Mouse (Mus musculus): ENCODE measurements around the gene Ajm1. TPM values are rescaled to one million over a fixed set of nuclear protein-coding genes. Genes with fewer than 3 reads are reported as not detected.
"Not testable (repeated sequence)": the region's sequence is repeated elsewhere in the genome, so short reads cannot be mapped to it uniquely, and the experiment has no call there.

Gene Ajm1
- polyA plus RNA-seq, 1 experiment from 2014 or later: 0.08 TPM

DNA sequence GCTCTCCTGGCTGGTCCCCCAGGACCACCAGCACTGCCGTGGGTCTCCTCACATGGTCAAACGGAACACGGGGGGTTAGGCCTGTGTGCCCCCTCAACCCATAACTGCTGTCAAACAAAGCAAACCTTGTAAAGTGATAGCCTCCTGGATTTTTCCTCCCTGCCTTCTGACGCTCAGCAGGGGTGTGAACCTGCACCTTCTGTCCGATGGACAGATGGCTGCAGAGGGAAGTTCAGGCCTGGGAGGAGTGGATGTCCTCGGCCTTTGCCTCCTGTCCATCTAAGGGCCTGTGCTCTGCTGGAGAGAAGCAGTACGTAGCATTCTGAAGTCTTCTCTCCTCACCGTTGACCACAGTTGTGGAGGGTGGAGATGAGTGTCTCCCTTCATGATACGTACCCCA is 19.6 kb downstream of the Ajm1 start:
- H3K4me3 ChIP-seq (replicated peaks): no peak overlapping the region
- H3K9me3 ChIP-seq: no peaks in the 10 kb centered on the region
- peaks cover 14% of the 10 kb centered on the region for H3K4me1 ChIP-seq (replicated peaks)
- no peak overlapping the region for H3K27ac ChIP-seq
- peaks cover 75% of the 10 kb centered on the region for H3K36me3 ChIP-seq
- no peaks in the 10 kb centered on the region for H3K27me3 ChIP-seq
- H3K4me2 ChIP-seq: no peak overlapping the region
- no peak overlapping the region for H3K9ac ChIP-seq (replicated peaks)
- no peak for ATAC-seq (ENCODE audit: insufficient number of reproducible peaks, insufficient read depth, low FRiP score, low TSS enrichment, low read depth)
- WGBS: 82% methylated on average over 9 of the region's 9 CpGs

DNA sequence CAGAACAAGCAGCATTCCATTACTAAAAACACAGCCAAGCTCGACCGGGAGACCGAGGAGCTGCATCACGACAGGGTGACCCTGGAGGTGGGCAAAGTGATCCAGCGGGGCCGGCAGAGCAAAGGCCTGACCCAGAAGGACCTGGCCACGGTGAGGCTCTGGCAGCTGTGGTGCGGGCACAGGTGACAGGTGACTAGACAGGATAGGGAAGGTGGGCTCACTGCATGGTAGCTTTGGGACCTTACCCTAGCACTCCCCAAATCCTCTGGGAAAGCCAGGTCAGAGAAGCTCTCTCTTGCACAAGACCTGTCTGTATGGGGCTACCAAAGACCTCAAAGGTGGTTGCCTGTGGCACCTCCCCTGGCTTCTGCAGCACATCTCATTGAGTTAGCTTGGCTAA is 21.0 kb downstream of the Ajm1 start:
- Histone ChIP-seq H3K36me3 (peaks cover 61% of the 10 kb centered on the region), H3K27ac (no peak overlapping the region), H3K4me3 (replicated peaks) (no peak overlapping the region), H3K9me3 (no peaks in the 10 kb centered on the region), H3K4me1 (replicated peaks) (peaks cover 18% of the 10 kb centered on the region), H3K4me2 (no peak overlapping the region), H3K27me3 (no peaks in the 10 kb centered on the region), H3K9ac (replicated peaks) (no peak overlapping the region)
- no peak for ATAC-seq (ENCODE audit: insufficient number of reproducible peaks, insufficient read depth, low FRiP score, low TSS enrichment, low read depth)
- whole genome bisulfite sequencing: 83% methylated on average over 8 of the region's 8 CpGs

DNA sequence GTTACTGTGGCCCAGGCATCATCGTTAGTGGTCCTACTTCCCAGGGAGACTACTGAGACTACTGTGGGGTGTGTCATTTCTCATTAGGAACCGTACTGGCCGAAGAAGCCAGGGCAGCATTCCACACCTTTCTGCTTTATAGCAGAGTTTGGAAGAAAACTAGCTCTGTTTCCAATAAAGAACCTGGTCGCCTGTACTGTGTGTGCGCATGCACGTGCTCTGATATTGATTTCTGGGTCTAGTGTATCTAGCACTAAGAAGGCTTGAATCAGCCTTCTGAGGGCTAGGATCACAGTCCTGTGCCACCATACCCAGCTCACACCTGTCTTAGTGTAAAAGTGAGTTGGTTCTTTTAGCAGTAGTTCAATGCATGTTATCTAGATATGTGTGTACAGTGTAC is 22.8 kb downstream of the Ajm1 start:
- Histone ChIP-seq H3K4me3 (replicated peaks) (peak overlapping the region; percentile 96), H3K27ac (peak overlapping the region; percentile 79; the same call in 1 of the 2 replicates), H3K9me3 (no peaks in the 10 kb centered on the region), H3K4me1 (replicated peaks) (peaks cover 18% of the 10 kb centered on the region), H3K36me3 (peaks cover 43% of the 10 kb centered on the region), H3K27me3 (no peaks in the 10 kb centered on the region), H3K4me2 (peak overlapping the region; percentile 97), H3K9ac (replicated peaks) (peak overlapping the region; percentile 91)
- WGBS: 49% methylated on average over 6 of the region's 6 CpGs
- ATAC-seq (ENCODE audit: insufficient number of reproducible peaks, insufficient read depth, low FRiP score, low TSS enrichment, low read depth): no peak

DNA sequence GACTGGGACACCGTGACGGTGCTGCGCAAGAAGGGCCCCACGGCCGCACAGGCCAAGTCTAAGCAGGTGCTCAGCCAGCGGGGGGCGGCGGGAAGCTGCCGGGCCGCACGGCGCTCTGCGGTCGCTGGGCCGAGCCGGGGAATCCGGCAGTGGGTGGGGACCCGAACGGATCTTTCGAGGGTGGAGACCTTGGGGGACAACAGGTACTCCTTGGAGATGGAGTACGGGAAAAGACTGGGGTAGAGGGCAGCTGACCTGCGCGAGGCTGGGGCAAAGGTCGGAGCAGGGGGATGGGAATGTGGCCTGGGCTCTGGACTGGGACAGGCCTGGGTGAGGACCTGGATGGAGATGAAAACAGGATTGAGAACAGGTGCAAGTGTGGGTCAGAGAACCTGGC is 23.6 kb downstream of the Ajm1 start:
- Histone ChIP-seq H3K9ac (replicated peaks) (peak overlapping the region; percentile 91), H3K9me3 (no peaks in the 10 kb centered on the region), H3K27ac (peak overlapping the region; percentile 79), H3K4me2 (peak overlapping the region; percentile 97), H3K36me3 (peaks cover 35% of the 10 kb centered on the region), H3K27me3 (no peaks in the 10 kb centered on the region), H3K4me1 (replicated peaks) (peaks cover 18% of the 10 kb centered on the region), H3K4me3 (replicated peaks) (peak overlapping the region; percentile 96)
- under 1% methylated on average over 24 of the region's 24 CpGs for WGBS
- peak; percentile 38; the same call in 1 of the 2 replicates for ATAC-seq (ENCODE audit: insufficient number of reproducible peaks, insufficient read depth, low FRiP score, low TSS enrichment, low read depth)

DNA sequence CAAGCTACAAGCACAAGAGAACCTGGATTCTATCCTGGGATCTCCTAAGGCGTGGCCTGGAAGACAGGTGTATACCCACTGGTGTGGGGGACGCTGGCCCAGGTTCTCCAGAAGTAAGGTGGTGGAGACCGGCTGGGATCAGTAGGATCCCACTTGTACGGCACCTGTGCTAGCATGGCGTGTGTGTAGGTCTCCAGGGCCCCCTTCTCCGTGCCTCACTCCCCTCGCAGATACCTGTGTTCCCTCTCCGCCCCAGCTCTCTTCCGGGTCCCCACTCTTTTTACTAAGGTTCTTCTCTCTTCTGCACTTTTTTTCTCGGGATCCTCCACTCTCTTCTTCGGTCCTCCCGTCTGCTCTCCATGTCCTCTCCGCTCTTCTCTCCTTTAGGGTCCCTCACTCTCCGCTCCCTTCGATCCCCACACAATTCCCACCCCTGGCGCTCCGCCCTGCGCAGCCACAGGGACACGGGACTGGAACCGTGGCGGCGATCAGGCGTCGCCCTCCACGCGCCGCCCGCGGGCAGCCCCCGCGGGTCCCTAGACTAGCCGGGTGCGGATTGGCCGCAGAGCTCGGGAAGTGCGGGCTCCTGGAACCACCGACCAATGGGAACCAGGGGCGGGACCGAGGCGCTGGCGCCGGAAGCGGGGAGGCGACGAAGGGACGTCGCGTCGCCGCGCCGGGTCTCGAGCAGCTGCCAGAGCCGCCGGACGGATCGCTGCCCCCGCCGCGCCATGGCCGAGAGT is 24.2 kb downstream of the Ajm1 start, which contains the start of gene Edf1:
Gene Edf1 (plus strand): TSS at position 627 of the 743 bp plus-strand sequence.
- Histone ChIP-seq H3K4me1 (replicated peaks) (peaks cover 18% of the 10 kb centered on the region), H3K9ac (replicated peaks) (peak within 1 kb of the TSS; percentile 91), H3K9me3 (no peaks in the 10 kb centered on the region), H3K4me3 (replicated peaks) (peak within 1 kb of the TSS; percentile 96), H3K36me3 (peaks cover 29% of the 10 kb centered on the region), H3K4me2 (peak within 1 kb of the TSS; percentile 97), H3K27me3 (no peaks in the 10 kb centered on the region), H3K27ac (peak within 1 kb of the TSS; percentile 79)
- peak; percentile 95 for ATAC-seq (ENCODE audit: insufficient number of reproducible peaks, insufficient read depth, low FRiP score, low TSS enrichment, low read depth)
- WGBS: under 1% methylated on average over 61 of the region's 61 CpGs

DNA sequence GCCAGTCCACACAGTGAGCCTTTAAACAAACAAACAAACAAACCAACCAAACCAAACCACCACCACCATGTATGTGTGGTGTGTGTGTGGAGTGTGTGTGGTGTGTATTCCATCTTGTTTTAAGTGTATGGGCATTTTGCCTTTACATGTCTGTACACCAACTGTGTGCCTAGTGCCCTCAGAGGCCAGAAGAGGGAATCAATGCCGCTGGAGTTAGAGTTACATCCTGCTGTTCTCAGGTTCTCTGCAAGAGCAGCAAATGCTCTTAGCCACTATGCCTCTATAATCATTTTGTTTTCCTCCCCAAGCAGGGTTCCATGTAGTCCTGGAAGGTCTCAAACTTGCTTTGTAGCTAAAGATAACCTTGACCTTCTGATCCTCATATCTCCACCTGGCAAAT is 25.3 kb downstream of the Ajm1 start:
- WGBS: 54% methylated on average over 1 of the region's 1 CpGs
- Histone ChIP-seq H3K9ac (replicated peaks) (no peak overlapping the region), H3K36me3 (peaks cover 18% of the 10 kb centered on the region), H3K4me2 (0 out of 2 replicates have a peak overlapping the region, but pooled peaks have one; percentile 97), H3K9me3 (no peaks in the 10 kb centered on the region), H3K4me1 (replicated peaks) (peaks cover 18% of the 10 kb centered on the region), H3K27me3 (no peaks in the 10 kb centered on the region), H3K27ac (no peak overlapping the region), H3K4me3 (replicated peaks) (no peak overlapping the region)
- ATAC-seq (ENCODE audit: insufficient number of reproducible peaks, insufficient read depth, low FRiP score, low TSS enrichment, low read depth): no peak

DNA sequence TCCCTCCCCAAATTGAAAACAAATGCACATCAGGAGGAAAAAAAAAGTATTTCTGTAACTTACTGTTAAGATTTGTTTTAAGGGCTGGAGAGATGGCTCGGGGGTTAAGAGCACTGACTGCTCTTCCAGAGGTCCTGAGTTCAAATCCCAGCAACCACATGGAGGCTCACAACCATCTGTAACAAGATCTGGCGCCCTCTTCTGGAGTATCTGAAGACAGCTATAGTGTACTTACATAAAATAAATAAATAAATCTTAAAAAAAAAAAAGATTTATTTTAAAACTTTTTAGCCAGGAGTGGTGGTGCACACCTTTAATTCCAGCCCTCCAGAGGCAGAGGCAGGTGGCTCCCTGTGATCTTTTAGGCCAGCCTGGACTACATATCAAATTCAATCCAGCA is 26.1 kb downstream of the Ajm1 start:
- H3K36me3 ChIP-seq: peaks cover 10% of the 10 kb centered on the region
- ATAC-seq (ENCODE audit: insufficient number of reproducible peaks, insufficient read depth, low FRiP score, low TSS enrichment, low read depth); H3K4me3 ChIP-seq (replicated peaks); H3K4me2 ChIP-seq; H3K27ac ChIP-seq; H3K9me3 ChIP-seq; H3K27me3 ChIP-seq; H3K9ac ChIP-seq (replicated peaks): not testable (repeated sequence)
- WGBS: 58% methylated on average over 2 of the region's 2 CpGs
- H3K4me1 ChIP-seq (replicated peaks): peaks cover 18% of the 10 kb centered on the region

DNA sequence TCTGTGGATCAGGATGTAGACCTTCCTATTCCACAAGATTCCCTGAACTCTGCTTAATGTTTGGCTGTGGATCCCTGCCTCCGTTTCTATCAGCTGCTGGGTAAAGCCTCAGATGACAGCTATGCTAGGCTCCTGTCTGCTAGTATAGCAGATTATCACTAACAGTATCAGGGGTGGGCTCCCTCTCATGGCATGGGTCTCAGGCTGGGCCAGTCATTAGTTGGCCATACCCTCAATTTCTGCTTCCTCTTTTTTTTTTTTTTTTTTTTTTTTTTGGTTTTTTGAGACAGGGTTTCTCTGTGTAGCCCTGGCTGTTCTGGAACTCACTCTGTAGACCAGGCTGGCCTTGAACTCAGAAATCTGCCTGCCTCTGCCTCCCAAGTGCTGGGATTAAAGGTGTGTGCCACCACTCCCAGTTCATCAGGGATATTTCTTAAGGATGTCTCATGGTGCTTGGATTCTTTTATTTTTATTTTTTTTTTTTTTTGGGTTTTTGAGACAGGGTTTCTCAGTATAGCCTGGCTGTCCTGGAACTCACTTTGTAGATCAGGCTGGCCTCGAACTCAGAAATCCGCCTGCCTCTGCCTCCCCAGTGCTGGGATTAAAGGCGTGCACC is 28.3 kb downstream of the Ajm1 start:
- not testable (repeated sequence) for ATAC-seq (ENCODE audit: insufficient number of reproducible peaks, insufficient read depth, low FRiP score, low TSS enrichment, low read depth); H3K4me1 ChIP-seq (replicated peaks); H3K27ac ChIP-seq; H3K9ac ChIP-seq (replicated peaks); H3K4me2 ChIP-seq; H3K9me3 ChIP-seq; H3K4me3 ChIP-seq (replicated peaks); H3K36me3 ChIP-seq; H3K27me3 ChIP-seq
- WGBS: 85% methylated on average over 4 of the region's 4 CpGs

DNA sequence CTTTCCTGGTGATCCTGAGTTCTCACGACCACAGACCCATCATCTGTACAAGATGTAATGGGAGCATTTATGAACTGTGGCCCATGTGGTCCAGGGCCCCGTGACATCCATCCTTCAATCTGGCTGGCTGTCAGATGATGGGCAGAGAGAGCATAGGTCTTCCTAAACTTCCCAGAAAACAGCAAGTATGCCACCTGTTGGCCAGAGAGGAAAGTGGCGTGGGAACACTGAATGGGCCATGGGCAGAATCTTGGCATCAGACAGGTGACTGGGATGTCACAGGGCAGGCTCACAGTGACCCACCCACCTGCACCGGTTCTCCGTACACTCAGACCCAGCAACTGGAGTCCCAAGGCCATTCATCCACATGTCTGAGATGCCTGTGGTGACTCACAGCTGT is 30.4 kb downstream of the Ajm1 start:
- Histone ChIP-seq H3K4me2 (no peak overlapping the region), H3K4me3 (replicated peaks) (no peak overlapping the region), H3K9me3 (no peaks in the 10 kb centered on the region), H3K36me3 (no peaks in the 10 kb centered on the region), H3K27ac (no peak overlapping the region), H3K9ac (replicated peaks) (no peak overlapping the region), H3K27me3 (no peaks in the 10 kb centered on the region), H3K4me1 (replicated peaks) (0 out of 2 replicates have a peak, but pooled peaks cover 2% of the 10 kb centered on the region)
- no peak for ATAC-seq (ENCODE audit: insufficient number of reproducible peaks, insufficient read depth, low FRiP score, low TSS enrichment, low read depth)
- 36% methylated on average over 5 of the region's 5 CpGs for WGBS

DNA sequence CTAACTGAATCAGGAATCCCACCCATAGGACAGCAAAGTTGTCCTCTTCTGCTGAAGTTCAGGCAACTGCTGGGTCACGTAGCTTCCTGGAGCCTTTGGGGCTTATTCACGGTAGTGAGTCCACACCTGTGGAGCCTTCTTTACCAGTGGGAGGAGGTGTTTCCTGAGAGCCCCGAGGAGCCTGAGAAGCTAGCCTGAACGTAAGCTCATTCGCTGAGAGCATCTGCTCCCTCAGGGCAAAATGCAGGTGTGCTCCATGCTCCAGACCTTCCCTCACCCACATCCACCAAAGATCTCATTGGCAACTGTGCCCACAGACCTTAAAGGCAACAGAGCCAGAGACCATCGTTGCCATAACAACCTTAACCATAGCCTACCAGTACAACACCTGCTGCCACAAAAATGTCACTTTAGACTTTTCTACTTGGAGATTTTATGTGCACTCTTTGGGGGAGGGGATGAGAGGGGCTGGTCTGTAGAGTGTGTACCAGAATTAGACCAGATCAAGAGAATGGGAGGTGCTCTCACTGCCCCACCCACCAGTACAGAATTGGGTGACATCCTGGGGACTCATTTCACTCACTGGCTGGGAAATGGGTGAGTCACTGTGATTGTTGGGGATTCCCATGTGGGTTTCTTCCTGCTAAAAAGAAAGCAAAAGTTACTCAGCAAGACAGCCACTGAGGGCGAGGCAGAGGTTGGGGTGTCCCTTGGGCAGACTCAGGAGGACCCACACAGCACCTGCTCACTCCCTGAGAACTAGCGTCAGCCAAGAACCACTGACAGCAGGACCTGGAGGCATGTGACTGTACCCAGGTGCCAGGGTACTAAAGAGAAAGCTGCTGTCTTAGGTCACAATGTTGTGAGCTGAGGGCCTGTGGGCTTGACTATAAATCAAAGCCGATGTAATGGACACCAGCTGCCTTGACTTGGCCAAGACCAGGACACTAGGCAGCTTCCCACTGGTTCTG is 32.3 kb downstream of the Ajm1 start:
- no peak overlapping the region for H3K27ac ChIP-seq

More for the DNA sequence above, 32.3 kb downstream of the Ajm1 start:
- Histone ChIP-seq H3K4me2 (no peak overlapping the region), H3K36me3 (0 out of 2 replicates have a peak, but pooled peaks cover 8% of the 10 kb centered on the region), H3K9me3 (no peaks in the 10 kb centered on the region), H3K9ac (replicated peaks) (no peak overlapping the region), H3K4me3 (replicated peaks) (no peak overlapping the region), H3K27me3 (no peaks in the 10 kb centered on the region), H3K4me1 (replicated peaks) (peaks cover 17% of the 10 kb centered on the region)
- WGBS: 64% methylated on average over 9 of the region's 9 CpGs
- ATAC-seq (ENCODE audit: insufficient number of reproducible peaks, insufficient read depth, low FRiP score, low TSS enrichment, low read depth): no peak

Measured in limb, embryonic 12.5 days (tissue).